Mouse (Mus musculus) frontal cortex, adult (tissue): ENCODE data around the gene Erbb4.
"Not testable (repeated sequence)": the region's sequence is repeated elsewhere in the genome, so short reads cannot be mapped to it uniquely, and the experiment has no call there.

ENCODE experiments used
- ATAC-seq: cut with Nextera tagmentation; 2 replicates; pipeline ENCODE4 v1.9.2; 2017; ENCODE audit warnings: mild to moderate bottlenecking, moderate library complexity, mixed read lengths; ENCODE audit not compliant: low TSS enrichment

Erbb4 gene

DNA sequence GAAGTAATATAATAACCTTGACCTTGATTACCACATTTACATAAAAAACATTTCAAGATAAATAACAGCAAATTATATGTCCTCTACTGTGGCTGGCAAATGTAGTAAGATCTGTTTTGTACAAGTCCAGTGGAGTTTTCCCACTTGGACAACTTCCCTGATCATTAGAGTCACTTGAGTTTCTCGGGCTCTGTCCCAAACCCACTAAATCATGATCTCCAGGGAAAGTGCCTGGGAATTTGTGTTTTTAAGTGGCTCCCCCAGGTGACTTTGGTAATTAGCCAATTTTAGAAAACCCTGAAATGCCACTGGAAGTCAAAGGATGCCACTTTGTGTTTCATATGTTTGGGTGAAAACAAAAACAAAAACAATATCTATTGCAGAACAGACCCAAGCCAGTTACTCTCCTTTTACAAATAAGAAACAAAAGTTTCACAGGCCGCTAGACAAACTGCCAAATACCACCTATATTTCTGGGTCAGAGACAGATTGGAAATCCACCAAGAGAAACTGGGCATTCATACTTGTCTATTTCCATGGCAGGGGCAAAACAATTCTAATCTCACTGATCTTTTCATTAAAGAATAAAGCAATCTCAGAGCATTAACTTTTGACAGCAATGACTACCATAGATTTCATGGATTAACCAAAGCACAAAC is 234.8 kb downstream of the Erbb4 start:
- ATAC-seq, result no peak

DNA sequence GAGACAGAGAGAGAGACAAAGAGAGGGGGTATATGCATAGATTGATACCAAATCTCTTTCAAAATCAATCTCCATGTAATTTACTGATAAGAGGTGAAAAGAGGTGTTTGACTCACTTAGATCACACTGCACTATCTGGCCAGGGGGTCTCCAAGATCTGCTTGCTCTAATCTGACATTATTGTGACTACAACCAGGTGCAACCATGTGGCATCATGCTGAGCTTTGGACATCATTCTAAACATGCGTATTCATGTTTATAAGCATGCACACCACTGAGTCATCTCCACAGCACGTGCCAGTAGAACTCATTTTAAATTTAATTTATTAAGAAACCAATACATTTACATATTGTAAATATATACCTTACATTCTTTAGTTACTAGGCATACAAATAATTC is 247.5 kb downstream of the Erbb4 start:
- ATAC-seq, result no peak

DNA sequence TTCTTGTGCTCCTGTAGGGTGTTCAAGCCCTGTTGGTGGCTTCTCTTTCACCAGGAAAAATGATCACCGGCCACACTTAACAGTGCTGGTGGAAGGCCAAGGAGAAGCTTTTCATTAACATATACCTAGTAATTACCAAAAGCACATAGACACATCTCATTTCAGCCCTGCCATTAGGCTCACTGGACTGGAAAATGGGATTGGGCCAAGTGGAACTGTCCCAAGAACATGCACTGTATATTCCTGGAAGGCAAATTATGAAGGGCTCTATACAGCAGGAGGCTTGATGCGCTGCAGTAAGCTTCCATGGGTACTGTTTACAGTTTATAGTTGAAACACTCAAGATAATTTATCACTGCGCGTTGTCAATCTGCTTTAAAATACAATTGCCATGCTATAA is 248.4 kb downstream of the Erbb4 start:
- ATAC-seq, result no peak

DNA sequence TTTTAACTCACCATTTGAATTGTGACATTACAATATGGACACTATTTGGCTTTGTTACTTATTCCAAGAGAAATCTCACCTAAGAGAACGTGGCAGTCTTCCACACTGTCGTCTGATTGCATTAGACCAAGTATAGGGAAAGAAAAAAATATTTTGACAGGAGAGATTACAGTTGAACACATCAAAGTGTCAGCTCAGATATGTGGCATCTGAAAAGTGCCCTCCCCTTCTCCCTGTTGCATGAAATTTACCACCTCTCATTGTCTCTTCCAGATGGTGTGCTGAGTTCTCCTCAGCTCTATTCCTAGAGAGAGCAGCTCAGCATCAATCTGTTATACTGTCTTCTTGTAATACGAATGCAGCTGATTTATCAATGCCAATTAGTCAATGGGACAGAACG is 268.5 kb downstream of the Erbb4 start:
- no peak for ATAC-seq

DNA sequence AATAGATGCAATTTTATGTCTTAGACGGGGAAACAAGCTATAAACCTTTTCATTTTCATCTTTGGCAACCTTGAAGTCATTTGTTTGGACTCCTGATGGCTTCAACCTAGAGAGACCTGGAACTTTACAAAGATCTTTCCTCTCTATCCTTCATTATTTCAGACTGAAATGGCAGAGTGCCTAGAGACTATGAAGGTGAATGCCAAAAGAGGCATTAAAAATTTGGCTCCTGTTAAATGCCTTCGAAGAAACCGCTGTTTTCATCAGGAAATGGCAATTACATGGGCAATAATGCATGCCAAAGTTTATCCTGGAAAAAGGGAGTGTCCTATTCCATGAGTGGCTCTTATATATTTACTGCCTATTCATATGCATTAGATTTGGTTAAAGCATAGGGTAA is 273.2 kb downstream of the Erbb4 start:
- ATAC-seq, result no peak

DNA sequence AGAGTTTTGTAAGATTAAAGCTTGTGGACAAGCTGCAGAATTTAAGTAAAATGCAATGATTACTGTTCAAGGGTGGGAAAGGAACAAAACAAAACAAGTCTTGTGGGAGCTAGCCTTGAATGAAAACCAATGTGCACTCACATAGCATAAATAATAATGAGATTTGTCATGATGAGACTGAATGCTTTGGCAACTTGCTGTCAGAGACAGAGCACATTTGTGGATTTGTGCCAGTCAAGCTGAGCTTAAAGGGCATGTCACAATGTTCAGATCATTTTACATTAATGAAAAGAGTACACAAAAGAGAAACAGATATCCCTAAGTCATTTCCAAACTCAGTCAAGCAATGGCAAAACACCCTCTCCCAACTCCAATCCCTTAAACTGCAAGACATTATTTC is 275.8 kb downstream of the Erbb4 start:
- no peak for ATAC-seq

DNA sequence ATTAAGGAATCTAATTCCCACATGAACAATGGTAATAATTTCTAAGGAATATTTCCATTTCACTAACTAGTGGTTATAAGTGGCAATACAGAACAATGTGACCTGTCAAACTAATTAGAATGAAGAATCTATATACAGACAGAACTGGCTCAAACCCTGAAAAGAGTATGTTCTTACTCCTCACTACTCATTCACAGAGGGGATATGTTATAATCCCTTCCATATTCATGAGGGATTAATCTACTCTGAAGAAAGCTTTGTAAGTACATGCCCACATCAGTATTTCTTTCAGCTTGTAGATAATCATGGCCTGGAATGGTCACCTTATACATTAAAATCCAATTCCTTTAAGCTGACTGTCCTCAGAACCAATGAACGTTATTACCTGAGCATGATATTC is 276.3 kb downstream of the Erbb4 start:
- no peak for ATAC-seq

DNA sequence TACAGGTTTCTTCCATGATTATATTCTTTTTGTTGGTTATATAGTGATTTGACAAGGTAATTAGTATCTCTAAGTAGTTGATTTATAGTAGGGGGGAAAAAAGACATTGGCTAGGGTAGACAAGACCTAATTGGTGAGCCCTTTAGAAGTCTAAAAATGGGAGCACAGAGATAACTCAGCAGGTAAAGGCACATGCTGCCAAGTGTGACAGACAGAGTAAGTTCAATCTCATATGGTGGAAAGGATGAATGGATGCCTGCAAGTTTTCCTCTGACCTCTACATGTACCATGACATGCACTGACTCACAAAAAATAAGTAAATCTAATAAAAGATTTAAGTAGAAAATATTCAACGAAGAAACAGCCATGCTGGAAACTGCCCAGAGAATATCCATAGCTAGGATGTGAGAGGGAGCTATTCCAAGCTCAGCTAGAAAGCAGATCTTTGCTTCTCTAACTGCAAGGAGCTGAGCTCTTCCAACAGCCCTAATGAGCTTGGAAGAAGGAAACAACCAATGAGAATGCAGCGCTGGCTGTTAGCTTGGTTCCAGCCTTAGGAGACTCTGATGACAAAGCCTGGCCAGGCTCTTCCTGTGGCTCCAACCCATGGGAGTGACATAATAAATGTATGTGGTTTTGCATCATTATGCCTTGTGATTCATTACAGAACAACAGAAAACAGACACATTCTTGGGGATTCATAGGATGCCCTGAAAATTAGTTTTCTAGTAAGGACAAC is 277.2 kb downstream of the Erbb4 start:
- no peak for ATAC-seq

DNA sequence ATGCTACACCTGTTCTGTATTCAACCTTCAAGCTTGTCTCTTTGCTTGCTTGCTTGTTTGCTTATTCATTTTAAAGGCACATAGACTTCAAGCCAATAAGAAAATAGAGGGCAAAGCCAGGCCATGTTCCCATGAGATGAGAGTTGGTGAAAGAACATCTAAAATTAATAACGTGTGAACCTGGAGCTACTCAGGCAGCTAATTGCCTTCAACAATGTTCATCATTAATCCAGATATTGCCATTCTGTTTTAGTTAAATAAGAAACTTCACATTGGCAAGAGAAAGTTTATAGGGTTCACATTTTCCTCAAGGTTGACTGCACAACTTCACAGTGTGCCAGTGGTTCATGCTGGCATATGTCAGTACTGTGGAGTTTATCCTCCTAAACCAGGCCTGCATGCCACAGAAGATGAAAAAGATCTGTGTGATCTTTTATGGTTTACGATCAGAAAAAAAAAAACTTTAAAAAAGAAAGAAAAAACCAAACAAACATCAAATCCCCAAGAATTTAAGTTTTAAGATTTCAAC is 284.7 kb downstream of the Erbb4 start:
- no peak for ATAC-seq

DNA sequence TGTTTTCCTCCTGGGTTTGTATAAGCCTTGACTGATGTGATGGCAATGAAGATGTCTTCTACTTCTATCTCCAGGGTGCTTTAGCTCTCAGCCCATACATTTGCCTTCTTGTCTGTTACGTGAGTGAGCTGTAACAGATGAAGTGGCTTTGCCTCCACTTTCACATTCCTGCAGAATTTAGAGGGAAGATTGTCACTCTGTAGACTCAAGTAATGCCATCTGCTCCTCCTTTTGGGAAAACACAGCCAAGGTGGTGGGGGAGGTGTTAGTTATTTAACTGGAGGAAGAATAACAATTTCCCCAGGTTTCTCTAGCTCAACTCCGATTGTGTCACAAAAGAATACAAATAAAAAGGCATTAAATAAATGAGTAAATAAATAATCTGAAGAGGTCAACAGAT is 301.1 kb downstream of the Erbb4 start:
- ATAC-seq, result peak; percentile 88

DNA sequence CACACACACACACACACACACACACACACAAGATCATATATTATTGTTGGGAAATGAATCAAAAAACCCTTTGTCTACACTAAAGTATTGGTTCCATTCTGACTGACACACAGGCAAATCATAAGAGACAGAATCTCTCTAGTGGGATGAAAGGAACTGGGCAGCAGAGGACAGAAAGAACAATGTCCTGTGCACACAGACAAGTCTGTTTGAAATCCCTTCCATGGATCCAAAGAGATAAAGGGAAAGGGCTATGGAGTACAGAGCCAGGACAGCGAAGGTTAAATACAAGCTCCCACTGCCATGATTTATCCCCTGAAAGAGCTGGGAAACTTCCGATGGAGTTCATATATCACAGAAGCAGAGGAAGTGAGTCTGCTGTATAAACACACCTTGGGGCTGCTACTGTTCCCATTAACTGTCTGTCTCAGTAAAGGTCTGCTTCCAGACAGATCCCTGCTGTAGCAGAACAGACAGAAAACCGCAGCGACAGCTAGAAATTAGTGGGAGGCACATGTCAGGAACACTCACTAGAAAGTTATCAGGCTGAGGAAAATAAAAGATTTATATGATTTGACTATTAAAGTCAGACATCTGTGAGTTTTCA is 320.3 kb downstream of the Erbb4 start:
- no peak for ATAC-seq

DNA sequence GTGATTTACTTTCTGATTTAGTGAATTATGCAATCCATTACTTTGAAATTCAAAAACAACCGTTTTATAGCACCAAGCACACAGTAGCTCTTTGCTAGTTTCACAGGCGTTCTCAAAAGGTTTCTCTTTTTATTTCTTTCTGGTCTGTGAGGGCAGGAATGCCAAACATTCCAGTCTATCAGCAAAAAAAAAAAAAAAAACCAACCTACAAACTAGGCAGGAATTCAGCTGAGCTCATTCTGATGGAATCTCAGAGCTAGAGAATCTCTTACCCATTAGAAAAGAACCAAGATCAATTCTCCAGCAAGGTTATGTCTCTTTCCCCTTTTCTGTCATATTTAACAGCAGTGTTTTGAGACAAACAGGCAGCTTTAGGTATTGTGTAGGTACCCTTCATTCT is 327.2 kb downstream of the Erbb4 start:
- ATAC-seq, result no peak

DNA sequence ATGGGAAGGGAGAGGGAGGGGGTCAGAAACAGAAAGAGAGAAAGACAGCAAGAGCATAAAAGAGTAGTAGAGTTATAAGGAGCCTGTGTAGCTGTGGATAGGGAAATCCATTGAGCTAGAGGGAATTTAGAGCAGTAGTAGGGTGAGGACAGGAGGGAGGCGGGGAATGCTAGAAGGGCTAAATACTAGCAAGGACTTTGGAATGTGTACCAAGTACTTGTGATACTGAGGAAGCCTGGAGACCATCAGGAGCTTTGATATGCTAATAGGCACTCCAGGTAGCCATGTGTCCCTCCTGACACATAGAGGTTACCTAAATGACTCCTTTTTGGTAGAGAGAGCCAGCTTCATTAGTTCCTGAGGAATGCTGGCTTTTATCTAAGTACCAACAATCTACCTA is 327.8 kb downstream of the Erbb4 start:
- ATAC-seq, result no peak

DNA sequence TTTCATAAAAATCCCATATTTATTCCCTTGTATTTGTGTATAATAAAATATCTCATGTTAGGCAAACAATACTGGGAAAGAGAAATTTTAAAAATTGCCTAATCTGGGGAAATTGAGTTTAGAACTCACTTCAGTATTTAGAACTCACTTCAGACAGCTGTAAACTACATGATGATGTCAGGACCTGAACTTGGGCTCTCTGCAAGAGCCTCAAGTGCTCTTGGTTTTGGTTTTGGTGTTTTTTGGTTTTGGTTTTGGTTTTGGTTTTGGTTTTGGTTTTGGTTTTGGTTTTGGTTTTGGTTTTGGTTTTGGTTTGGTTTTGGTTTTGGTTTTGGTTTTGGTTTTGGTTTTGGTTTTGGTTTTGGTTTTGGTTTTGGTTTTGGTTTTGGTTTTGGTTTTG is 341.8 kb downstream of the Erbb4 start:
- not testable (repeated sequence) for ATAC-seq

DNA sequence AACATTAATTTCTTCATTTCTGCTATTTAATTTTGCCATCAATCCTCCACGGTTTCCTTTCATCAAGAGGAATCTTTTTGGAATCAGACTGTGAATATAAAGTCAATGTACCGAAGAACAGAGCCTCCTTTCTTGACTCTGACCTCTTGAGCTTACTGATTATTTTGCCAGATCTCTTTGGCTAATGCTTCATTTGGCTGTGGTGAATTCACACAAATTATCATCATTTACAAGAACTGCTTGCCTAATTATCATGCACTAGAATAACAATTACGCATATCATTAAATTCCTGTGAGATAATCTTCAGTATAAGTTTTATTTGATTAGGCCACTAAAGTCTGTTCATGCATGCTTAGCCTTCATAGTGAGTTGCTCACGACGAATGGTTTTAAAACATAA is 345.4 kb downstream of the Erbb4 start:
- no peak for ATAC-seq

DNA sequence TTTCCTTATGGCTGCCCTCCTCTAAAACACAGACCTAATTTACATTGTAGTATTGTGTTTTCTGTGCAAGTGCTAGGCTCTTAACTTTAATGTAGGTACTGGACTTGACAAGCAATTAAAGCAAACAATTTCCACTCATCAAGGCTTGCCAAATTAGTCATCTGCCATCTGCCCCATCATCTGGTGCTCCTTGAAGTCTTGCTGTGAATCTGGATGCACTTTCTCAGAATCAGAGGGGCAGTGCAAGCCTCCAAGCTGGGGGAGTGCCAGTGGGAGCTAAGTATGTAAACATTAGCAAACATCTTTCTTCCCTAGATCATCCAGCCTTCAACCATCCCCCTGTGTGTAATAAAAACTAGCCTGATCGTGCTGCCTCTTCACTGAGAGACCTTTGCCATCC is 358.9 kb downstream of the Erbb4 start:
- ATAC-seq, result no peak

DNA sequence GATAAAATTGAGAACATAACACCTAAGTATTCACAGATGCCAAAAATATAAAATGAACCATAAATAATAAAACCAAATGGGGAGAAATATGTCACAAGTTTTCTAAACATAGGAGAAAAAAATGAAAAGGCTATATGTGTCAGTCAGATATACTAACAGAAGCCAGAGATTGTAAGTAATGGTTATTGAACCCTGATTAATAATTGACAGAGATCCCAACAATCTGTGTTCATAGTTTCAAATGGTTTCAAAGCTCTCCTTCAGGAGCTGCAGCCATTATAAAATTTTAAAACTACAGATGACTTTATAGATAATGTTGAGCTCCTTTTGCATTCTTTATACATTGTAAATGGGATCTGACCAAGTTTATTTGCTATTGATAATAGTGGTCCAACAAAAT is 426.4 kb downstream of the Erbb4 start:
- ATAC-seq, result no peak

DNA sequence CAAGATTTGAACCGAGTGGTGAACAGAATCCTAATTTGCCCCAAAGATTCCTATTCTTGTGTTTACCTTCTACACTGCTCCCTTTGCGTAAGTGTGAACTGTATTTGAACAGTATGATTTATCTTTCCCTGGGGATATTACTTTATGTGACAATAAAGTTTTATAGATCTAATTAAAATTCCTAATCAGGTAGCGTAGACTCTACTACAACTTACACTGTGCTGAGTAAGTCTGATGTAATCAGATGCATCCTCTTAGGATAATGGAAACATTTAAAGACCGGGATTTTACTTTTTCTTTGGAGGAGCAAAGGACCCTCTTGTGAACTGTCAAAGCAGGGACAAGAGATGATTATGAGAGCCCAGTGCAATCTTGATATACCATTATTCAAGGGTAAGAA is 433.2 kb downstream of the Erbb4 start:
- no peak for ATAC-seq

DNA sequence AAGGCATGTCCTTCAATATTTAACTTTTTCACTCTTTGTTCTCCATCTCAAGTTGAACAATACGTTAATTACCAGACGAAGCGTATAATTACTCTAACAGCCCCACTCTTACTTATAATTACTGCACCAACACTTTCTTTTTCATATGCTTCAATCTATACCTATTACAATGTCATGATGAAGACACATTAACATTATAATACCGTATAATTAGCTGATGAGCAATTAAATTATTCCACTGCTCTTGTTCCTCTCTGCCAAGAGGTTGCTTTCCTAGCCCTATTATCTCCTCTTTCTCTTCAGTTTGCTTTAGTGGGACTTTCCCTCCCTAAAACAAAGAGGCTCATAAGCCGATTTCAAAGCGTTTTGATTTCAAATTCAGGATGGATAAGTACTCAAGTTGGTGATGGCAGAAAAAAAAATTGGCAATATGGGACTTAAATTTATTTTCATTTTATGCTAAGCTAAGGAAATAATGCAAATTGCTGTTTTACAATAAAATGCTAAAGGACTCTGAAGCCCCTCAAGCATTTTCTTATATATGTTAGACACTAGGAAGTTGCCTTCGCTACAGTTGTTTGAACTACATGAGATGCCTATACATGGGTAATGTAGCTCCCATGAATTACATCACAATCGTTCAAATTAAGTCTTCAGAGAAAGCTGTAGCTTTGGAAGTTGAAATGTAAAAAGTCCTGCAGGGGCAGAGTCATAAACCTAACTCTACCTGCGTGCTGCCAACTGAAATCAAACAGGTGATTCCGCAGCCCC is 440.8 kb downstream of the Erbb4 start:
- no peak for ATAC-seq

DNA sequence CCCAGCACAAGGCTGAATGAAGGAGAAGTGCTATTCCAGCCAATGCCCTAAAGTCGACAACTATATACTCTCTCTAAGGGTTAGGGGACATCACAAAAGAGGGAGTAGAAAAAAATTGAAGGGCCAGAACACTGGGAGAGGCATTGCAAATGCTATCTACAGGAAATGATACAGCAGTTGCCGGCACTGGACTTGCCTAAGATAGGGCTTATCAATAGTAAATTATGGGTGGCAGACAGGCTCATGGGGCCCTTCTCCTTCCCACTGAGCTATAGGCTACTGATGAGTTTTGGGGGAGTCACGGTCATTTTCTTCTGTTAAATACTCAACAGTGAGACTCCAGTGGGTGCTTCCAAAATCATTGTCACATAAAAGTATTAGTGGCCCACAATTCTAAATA is 517.4 kb downstream of the Erbb4 start:
- no peak for ATAC-seq

DNA sequence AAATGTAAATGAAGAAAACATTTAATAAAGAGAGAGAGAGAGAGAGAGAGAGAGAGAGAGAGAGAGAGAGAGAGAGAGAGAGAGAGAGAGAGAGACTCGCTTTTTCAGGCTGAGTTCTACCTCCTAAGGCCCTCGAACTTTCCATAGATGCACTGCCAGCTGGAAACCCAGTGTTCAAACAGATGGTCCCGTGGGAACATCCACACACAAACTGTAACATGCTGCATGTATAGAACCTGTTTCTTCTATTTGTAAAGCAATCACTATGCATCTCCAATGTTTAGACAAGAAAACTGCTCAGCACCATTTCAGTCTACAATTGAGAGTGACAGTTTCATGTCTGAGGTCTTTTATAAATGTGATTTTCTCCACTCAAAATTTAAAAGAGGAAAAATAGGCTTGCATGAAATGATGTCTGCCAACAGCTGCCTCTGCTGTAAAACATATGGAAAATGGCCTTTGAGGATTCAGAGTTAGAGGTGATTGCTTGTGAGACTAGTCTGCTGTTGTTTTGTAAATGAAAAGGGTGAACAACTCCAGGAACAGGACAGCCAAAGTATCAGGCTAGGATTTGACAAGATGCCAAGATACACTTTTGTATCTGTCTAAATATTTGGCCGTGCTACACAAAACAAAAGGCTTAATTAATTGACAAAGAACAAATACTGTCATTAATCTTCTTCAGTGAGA is 533.9 kb downstream of the Erbb4 start:
- ATAC-seq, result peak; percentile 69

DNA sequence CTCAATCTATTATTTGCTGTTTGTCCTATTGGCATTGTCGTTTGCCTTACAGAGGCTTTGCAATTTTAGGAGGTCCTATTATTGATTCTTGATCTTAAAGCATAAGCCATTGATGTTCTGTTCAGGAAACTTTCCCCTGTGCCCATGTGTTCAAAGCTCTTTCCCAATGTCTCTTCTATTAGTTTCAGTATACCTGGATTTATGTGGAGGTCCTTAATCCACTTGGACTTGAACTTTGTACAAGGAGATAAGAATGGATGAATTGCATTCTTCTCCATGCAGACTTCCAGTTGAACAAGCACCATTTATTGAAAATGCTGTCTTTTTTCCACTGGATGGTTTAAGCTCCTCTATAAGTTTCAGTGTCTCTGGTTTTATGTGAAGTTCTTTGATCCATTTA is 536.9 kb downstream of the Erbb4 start:
- ATAC-seq, result no peak
